Mouse (Mus musculus): ENCODE data around the gene Abhd4. TPM values are rescaled to one million over a fixed set of nuclear protein-coding genes. Genes with fewer than 3 reads are reported as not detected.
"Not testable (repeated sequence)": the region's sequence is repeated elsewhere in the genome, so short reads cannot be mapped to it uniquely, and the experiment has no call there.

Gene Abhd4
- total RNA-seq, 2 experiments from 2014 or later, result 19.4 to 19.5 TPM

DNA sequence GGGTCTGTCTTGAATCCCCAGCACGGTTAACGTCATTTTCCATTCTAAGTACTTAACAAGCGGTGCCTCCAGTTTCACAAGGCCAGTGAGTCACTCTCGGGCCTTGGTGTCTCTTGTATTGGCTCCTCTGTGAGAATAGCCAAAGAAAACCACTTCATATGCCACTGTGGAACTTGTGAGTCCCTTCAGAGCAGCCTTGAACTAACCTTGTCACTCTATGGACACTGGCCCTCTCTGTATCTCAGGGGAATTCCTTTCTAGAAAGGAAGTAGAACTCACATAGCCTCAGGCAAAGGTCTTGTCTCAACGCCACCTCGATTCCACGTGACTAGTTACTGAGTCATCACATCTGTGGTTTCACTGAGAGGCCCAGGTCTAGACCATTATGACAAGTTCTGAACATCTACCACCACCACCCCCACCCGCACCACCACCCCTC, 31.7 kb upstream of the Abhd4 start:
- DNase-seq (ENCODE audit: low spot score), result no peak

DNA sequence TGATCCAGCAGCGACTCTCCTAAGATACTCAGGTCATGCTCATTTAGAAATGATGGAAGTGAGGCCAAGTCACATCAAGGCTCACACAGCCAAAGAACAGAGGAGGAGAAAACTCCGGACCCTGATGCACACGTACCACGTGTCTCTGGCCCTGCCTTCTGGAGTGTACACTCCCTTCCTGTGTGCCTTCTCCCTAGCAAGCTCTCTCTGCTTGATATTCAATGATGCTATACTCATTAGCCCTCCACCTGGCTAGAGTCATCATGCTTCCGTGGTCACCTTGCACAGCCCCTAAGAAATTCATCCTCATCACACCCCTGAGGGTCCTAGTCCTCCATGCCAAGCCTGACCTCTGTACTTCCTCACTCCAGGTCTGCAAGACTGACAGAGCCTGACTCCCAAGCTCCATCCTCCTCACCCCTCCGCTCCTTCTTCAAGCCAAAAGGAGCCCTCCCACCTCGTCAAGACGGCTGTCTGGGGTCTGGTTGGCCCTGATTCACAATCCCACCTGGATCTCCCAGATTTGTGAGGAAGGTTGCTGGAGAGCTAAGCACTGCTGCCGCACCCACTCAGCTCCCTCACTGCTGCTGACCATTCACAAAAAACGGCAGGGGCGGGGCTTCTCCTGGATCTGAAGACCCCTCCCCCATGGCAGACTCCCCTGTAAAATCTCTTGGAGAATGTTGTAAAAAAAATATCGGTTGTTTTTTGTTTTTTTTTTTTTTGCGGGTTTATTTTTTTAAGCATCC, 30.5 kb upstream of the Abhd4 start:
- no peak for DNase-seq (ENCODE audit: low spot score)

DNA sequence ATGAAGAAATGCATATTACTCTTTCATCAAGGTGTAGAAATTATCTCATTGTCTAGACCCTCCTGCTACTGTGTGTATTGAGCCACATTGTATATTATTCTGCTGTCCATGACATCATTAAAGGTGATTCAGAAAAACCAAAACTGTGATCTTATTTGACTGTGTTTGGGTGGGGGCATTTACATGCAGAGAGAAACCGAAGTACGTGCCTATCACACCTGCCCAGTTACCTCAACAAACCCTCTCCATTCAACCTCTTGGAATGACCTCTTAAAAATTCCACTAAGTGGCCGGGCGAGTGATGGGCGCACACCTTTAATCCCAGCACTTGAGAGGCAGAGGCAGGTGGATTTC, 29.9 kb upstream of the Abhd4 start:
- DNase-seq (ENCODE audit: low spot score), result no peak

DNA sequence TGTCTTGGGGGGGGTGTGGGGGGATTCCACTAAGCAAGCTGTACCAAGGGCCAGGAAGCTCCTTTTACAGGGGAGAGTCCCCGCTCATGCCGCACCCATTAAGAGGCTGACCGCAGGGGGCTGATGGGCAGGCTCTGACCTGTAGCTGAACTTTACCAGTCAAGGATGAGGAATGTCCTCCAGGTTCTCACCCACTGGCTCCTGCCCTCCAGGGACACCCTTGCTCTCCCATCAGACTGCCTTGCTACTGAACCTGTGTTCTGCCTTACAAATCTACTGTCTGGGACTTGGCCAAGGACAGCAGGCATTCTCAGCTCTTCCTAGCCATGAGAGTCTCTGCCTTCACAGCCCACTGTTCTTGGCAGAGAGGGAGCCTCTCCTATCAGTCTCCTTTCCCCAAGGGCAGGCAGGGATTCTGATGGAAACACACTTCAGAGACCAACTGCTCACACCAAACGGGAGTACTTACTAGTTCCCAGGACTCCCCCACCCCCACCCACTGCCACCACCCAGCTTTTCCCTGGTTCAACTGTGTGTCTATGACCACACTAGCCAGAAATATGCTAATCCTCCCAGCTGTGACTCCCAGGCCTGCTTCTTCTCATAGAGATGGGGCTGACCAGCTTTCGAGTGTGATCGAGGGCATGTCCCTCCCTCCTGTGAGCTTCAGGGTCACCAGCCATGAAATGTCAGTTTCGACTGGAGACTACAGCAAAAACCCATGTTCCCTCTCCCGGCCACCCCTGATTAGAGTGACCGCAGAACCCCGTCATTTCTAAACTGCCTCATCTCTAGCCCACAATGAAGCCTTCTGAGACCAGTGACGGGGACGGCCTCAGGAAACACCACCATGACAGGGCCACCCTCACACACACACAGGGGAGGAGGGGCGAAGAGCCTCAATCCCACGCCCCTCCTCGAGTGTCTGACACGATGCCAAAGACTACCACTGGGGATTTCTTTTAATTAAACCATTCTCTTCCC, 29.2 kb upstream of the Abhd4 start:
- DNase-seq (ENCODE audit: low spot score), result no peak

DNA sequence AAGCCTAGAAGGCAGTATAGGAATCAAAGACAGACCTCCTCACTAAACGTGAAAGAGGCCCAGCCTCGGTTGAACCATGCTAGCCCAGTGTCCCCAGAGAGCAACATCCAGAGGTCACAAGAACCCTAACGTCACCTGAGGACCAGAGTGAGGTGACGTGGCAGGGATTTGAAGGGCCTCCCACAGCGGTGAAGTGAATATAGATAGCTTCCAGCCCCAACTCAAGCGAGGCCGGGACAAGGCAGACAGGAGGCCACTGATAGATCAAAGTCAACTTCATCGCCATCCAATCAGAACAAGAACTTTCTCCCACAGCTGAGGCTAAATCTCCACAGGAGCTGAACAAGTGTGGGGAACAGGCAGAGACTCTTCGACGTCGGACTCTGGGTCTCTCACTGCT, 28.3 kb upstream of the Abhd4 start:
- no peak for DNase-seq (ENCODE audit: low spot score)

DNA sequence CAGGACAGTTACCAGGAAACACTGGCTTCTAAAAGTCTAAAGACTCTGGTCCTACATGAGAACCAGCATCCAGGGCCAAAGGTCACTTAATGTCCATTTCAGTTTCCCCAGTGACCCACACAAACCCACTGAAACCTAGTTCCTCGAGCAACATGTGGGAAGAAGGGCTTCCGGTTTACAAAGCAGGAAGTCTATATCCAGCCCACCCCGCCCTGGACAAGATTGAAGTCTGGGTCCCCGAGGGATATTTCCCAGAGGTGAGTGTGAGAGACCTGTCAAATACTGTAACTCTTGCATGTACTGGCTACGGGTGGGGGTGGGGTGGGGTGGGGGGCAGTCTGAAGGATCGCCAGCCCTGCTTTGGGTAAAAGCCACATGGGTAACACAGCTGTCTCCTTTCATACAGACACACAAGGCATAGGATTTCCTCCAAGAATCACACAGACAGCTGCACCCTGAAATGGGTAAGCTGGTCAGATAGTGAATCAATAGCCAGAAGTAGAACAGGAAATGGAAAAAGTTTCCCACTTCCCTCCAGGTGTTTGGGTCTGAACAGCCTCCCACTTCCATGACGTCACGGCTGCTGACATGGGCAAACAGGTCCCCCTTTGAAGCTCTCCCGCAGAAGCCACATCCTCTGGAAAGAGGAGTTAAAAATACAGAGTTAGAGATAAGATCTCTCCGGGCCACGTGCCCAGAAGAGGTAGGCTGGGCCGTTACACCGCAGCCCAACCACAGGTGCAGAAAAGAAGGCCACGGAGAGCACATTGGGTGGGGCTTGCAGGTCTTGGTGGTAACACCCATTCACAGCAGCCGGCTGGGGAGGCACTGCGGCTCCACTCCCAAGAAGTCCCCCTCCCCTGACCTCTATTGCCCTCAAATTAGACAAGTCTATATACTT, 26.8 kb upstream of the Abhd4 start:
- peak; percentile 14 for DNase-seq (ENCODE audit: low spot score)

DNA sequence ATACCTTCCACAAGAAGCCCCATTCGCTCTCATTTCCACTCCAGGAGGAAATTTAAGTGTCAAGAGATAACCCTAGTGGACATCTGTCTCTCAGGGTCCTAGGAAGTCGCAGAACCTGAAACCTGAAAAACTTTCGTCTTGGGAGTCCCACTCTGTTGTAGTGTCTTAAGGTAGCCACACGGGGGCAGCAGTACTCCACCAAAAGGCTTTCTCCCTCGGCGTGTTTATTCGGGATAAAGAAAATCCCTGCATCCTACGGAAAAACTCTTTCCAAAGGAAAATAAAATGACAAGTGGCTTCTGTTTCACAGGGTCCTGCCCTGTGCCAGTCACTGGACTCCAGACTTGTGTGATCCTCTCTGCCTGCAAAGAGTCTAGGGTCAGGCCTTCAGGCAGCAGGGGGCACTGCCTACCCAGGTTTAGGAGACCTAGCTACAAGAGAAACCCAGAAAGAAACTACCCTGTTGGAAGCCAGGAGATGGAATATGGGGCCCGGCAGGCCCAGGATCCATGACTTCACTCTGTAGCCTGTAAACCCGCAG, 26.0 kb upstream of the Abhd4 start:
- peak; percentile 54 for DNase-seq (ENCODE audit: low spot score)

DNA sequence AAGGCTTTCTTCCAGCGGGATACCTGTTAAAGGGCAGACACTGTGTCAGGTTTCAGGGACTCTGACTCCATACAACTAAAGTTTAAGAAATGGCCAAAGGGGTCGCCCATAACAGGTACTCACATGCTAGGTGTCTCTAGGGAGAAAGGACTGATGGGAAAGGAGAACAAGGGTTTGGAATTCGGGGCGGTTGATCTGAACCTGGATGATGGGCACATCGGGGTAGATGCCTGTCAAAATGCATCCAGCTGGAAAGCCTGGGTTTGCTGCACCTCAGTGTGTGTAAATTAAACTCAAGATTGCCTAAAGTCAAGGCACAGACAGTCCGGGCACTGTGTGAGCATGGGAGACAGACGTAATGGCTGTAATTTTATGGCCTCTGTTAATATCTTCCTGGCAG, 25.5 kb upstream of the Abhd4 start:
- no peak for DNase-seq (ENCODE audit: low spot score)

DNA sequence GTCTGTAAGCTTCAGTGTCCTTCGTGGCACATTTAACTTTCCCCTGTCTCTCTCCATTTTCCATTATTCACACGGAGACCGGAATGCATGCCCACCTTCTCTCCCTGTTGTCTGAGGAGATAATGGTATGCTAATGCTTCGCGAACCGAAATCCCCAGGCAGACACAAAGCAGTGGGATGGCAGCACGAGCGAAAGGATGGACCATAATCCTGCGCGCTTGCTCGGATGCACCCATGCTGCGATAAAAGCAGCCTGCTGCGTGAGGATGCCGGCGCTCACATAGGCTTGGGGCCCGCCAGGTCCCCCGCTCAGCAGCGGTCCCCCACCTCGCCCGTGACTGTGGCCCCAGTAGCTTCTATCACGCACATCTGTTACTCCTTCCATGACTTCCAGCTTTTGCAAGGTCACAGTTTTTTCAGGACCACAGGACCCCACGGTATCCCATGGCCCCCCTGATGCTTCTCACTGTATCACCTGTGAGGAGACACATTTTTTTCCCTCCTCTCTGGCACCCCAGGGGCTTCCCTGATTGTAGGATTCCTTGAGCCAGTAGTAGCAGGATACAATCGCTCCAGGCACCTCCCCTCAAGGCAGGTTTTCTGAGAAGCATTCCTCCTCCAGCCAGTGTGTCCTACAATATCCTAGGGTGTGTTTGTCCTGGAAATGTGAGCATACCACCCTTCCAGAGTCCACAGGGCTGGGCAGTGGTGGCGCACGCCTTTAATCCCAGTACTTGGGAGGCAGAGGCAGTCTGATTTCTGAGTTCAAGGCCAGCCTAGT, 24.9 kb upstream of the Abhd4 start:
- no peak for DNase-seq (ENCODE audit: low spot score)

DNA sequence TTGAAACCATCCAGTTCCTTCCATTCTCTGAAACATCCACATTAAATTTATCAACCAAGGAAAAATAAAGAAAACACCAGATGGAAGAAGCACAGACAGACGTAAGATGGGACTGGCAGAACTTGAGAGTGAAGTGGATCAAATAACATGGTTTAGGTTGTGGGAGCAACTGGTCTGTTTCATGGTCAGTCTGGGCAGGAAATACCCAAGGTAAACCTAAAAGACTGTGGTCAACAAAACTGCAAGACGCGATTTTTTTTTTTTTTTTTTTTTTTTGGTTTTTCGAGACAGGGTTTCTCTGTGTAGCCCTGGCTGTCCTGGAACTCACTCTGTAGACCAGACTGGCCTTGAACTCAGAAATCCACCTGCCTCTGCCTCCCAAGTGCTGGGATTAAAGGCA, 24.1 kb upstream of the Abhd4 start:
- not testable (repeated sequence) for DNase-seq (ENCODE audit: low spot score)

DNA sequence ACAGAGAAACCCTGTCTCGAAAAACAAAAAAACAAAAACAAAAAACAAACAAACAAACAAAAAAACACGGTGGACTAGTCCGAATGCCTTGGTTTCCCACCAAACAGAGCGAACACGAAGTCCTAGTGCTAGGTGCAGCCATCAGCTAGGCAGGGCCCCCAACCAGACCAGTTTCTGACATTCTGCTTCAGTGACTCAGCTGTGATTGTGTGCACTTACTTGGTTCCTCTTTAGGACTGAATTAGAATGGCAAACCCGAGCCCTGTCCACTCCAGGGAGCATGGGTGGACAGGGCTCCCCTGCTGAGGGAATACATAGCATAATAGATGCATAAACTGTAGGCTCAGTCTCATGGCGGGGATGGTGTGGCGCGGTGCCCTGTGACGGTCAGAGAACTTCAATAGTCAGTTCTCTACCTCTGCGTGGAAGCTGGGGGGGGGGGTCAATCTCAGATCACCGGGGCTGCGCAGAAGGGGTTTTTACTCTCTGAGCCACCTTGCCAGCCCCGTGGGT, 23.3 kb upstream of the Abhd4 start:
- DNase-seq (ENCODE audit: low spot score), result no peak

DNA sequence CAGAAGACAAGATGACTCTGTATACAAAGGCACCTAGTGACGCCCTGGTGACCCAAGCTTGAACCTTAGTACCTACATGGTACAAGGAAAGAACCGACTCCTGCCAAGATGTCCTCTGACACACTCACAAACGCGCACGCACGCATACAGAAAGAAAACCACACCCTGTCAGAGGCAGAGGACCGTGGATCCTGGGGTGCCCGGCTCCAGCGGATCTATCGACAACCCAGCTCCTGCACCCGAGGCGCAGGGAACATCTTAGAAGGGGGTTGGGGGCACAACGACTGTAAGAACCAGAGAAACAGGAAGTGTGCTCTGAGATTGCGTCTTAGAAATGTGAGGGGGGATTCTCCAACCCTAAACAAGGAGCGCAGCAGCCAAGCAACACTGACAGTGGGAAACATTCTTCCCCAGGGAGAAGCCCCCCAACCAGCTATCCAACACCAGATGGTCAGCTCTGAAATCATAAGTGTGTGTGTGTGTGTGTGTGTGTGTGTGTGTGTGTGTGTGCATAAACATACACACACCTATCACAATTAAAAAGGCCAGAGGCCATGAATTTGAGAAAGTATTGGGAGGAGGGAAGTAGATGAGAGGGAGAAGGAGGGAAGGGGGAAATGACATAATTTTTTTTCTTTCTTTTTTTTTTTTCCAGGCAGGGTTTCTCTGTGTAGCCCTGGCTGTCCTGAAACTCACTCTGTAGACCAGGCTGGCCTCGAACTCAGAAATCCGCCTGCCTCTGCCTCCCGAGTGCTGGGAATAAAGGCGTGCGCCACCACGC, 22.6 kb upstream of the Abhd4 start:
- DNase-seq (ENCODE audit: low spot score), result no peak

DNA sequence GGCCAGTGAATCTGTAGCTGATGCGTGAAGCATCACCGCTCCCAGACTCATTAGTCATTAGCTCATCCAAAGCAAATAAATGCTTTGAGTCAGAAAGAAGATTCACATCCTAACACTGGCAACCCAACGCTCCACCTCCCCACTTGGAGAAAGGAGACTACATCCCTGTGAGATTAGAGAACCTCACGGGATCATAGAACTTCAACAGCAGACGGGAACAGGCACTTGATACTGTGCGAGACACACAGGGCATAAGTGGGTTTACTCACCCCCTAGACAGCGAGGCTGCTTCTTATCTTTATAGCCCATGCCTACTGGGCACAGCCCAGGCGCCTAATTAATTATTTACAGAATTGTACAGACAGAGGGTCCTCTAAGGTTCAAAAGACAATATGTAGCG, 21.8 kb upstream of the Abhd4 start:
- DNase-seq (ENCODE audit: low spot score), result no peak

DNA sequence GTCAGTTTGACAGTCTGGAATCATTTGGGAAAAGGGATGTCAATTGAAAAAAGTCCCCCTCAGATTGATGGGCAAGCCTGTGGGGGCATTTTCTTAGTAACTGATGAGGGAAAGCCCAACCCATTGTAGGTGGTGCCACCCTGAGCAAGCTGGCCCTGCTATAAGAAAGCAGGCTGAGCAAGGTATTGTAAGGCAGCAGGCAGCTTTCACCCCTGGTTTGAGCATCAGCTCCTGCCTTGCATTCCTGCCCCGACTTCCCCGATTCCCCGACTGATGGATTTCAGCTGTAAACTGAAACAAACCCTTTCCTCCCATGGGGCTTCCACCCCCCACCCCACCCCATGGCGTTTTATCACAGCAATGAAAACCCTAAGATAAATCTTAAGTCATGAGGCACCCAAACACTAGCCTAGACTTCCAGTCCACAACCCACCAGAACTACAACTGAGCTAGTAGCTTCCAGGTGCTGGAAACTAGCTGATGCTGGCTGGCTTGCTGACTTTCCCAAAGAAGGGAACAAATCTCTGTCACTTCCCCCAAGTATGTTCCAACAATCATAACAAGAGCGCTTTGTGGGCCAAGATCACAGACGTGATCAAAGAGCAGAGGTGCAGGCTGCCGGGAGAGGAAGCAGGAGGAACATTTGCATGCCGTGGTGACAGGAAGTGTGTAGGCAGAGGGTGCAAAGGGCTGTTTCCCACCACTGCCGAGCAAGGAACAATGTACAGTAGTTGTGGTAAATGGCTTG, 21.0 kb upstream of the Abhd4 start:
- DNase-seq (ENCODE audit: low spot score), result peak; percentile 18

DNA sequence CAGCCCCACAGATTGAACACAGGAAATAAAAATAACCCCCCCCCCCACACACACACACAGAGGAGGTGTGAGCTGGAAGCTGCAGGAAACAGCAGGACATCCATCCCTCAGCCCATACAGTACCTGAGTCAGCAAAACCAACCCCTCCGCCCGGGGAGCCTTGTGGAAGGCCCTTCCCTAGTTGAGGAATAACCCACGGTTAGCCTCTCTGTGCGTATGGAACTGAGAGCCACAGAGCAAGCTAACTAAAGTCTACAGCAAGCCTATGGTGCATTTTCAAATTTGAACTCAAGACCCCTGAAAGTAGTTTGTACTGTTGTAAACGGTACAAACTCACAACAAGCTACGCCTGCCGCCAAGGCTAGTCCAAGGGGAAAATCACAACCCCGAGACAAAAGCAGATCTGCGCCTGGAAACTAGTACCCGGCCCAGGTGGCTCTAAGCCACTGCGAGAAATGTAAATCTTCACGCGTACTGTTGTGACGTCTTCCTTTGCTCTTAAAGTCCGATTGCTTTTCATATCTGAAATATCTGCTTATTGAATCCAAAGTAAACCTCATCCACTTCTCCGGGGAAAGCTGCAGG, 20.3 kb upstream of the Abhd4 start:
- DNase-seq (ENCODE audit: low spot score), result no peak

DNA sequence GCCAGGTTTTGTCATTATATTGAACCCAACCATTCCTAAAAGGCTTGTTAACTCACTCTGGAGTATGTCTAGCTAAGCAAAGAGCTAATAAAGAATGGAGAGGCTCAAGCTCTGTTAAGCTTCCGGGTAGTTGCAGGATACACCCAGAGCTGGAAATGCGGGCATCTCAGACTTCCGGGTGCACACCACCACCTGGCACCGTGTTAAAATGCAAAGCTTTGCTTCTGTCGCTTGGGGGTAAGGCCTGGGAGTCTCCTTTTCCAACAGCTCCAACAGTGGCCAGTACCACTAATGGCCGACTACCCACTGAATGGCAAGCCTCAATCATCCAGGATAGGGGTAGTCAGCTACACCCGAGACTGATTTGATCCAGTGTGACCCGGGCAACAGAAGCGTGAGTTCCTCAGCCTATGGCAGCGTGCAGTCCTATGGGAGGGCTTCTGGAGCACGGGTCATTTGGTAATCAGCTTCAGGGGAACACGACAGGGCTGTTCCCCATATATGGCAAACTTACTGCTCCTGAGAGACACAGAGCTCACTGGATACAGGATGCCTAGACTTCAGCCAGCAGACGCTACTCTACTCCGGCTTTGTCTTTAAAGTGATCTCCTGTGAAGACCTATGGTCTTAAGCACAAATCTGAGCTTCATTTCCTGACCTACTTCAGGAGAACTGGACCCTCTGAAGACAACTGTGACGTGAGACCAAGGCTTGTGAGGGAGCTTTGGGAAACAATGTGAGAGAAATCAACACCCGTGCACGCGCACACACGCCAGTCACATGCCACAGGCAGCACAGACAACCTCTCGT, 19.6 kb upstream of the Abhd4 start:
- DNase-seq (ENCODE audit: low spot score), result no peak

DNA sequence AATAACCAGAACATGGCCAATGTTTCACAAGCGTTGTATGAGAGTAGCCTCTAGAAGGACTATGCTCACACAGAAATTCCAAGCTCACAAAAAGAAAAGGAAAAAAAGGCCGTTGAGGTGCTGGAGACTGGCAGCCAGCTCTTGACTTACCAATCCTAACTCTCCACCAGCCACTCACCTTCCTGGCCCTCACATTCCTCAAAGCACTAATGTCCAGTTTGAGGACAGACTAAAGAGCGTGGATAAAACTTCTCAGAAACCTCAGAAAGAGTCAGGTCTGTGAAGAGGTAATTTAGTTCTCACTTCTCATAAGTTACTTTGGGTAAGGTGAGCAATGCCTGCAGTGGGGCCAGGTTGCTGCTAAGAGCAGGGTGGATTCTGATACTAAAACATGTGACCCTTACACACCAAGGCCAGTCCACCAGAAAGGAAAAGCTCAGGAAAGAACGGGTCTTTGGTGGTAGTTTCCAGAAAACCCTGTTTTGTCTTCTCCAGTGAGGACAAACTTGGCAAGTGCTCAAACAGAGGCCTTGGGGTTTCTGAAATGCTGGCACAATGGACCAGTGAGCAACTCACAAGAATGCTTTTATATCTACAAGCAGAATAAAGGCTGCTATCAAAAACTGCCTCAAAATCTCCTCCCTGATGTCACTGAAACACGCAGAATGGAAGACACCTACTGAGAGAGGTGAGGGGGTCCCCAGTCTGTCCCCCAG, 18.0 kb upstream of the Abhd4 start:
- DNase-seq (ENCODE audit: low spot score), result no peak
